Mouse (Mus musculus) bone marrow macrophage, adult 2 months (primary cell): ENCODE measurements around the gene Cdkn2c. TPM values are rescaled to one million over a fixed set of nuclear protein-coding genes. Genes with fewer than 3 reads are reported as not detected.
A peak's percentile ranks its signal among the peaks of the same experiment; 100 is the strongest.

ENCODE experiments used
- H3K27ac ChIP-seq: 2 replicates; pipeline ENCODE4 v1.5.1; 2012; ENCODE audit warnings: low read depth, low read length; ENCODE audit not compliant: insufficient read depth
- H3K4me1 ChIP-seq: 2 replicates; pipeline ENCODE4 v1.6.1; 2012; ENCODE audit warnings: low read length; ENCODE audit not compliant: control insufficient read depth, insufficient read depth
- H3K4me3 ChIP-seq: 2 replicates; pipeline ENCODE4 v1.5.1; 2012; ENCODE audit warnings: mild to moderate bottlenecking, low read length, moderate library complexity; ENCODE audit not compliant: insufficient read depth
- CTCF ChIP-seq: IDR thresholded peaks from 2 replicates; pipeline ENCODE4 v1.5.1; 2012; ENCODE audit warnings: low read depth, mild to moderate bottlenecking, low read length, moderate library complexity
- POLR2A ChIP-seq: IDR thresholded peaks from 2 replicates; pipeline ENCODE4 v1.6.1; 2012; ENCODE audit warnings: mild to moderate bottlenecking, low read depth, low read length, borderline replicate concordance
- polyA plus RNA-seq: library from polyadenylated mRNA; stranded (reverse); fragments of >200 nt; gene quantifications from 2 replicates; pipeline ENCODE4 v1.2.4, GENCODE M21; 2012; ENCODE audit not compliant: missing spikeins, insufficient read depth, insufficient read length

Gene Cdkn2c
- polyA plus RNA-seq, 1 experiment, result 63.5 TPM

- Histone ChIP-seq H3K27ac (no peak overlapping the region), H3K4me3 (no peak overlapping the region), H3K4me1 (peaks cover 12% of the 10 kb centered on the region)
- TF ChIP-seq CTCF (no peak), POLR2A (no peak)
Measured at GRCm38 (mm10) chr4:109658826-109659225, 8.2 kb downstream of the Cdkn2c start.

GRCm38 (mm10) chr4:109657851-109658500 is 9.0 kb downstream of the Cdkn2c start:
- H3K4me3 ChIP-seq, result peak overlapping the region; percentile 68
- peaks cover 12% of the 10 kb centered on the region for H3K4me1 ChIP-seq
- TF ChIP-seq POLR2A (no peak), CTCF (no peak)
- no peak overlapping the region for H3K27ac ChIP-seq

GRCm38 (mm10) chr4:109657021-109657850 is 9.8 kb downstream of the Cdkn2c start:
- Histone ChIP-seq H3K4me1 (peaks cover 10% of the 10 kb centered on the region), H3K27ac (no peak overlapping the region)
- TF ChIP-seq CTCF (no peak), POLR2A (no peak)

GRCm38 (mm10) chr4:109656301-109656700 is 10.7 kb downstream of the Cdkn2c start:
- TF ChIP-seq CTCF, result no peak
- no peak for TF ChIP-seq POLR2A
- H3K4me1 ChIP-seq, result peaks cover 8% of the 10 kb centered on the region
- H3K4me3 ChIP-seq, result no peak overlapping the region
- no peak overlapping the region for H3K27ac ChIP-seq

More at GRCm38 (mm10) chr4:109657021-109657850, 9.8 kb downstream of the Cdkn2c start:
- H3K4me3 ChIP-seq, result peak overlapping the region; percentile 68

GRCm38 (mm10) chr4:109655738-109656137 is 11.3 kb downstream of the Cdkn2c start:
- H3K4me1 ChIP-seq, result peaks cover 5% of the 10 kb centered on the region
- no peak for TF ChIP-seq CTCF
- no peak for TF ChIP-seq POLR2A
- H3K4me3 ChIP-seq, result no peak overlapping the region
- no peak overlapping the region for H3K27ac ChIP-seq

- Histone ChIP-seq H3K4me1 (peaks cover 2% of the 10 kb centered on the region; the same call in 1 of the 2 replicates), H3K4me3 (no peak overlapping the region), H3K27ac (no peak overlapping the region)
- no peak for TF ChIP-seq POLR2A
- no peak for TF ChIP-seq CTCF
Measured at GRCm38 (mm10) chr4:109654701-109655100, 12.3 kb downstream of the Cdkn2c start.

- no peak overlapping the region for H3K4me3 ChIP-seq
- TF ChIP-seq POLR2A (no peak), CTCF (no peak)
- no peak overlapping the region for H3K27ac ChIP-seq
- peaks cover 6% of the 10 kb centered on the region for H3K4me1 ChIP-seq
Measured at GRCm38 (mm10) chr4:109653251-109653650, 13.7 kb downstream of the Cdkn2c start.

GRCm38 (mm10) chr4:109649331-109649730 is 17.7 kb downstream of the Cdkn2c start:
- Histone ChIP-seq H3K4me3 (no peak overlapping the region), H3K27ac (no peak overlapping the region), H3K4me1 (peaks cover 4% of the 10 kb centered on the region)
- no peak for TF ChIP-seq CTCF
- TF ChIP-seq POLR2A, result no peak

- Histone ChIP-seq H3K4me1 (peaks cover 4% of the 10 kb centered on the region), H3K27ac (no peak overlapping the region), H3K4me3 (no peak overlapping the region)
- TF ChIP-seq CTCF, result no peak
Measured at GRCm38 (mm10) chr4:109647281-109647680, 19.7 kb downstream of the Cdkn2c start.

- H3K4me1 ChIP-seq, result no peaks in the 10 kb centered on the region
- TF ChIP-seq CTCF, result no peak
- no peak for TF ChIP-seq POLR2A
- no peak overlapping the region for H3K4me3 ChIP-seq
- no peak overlapping the region for H3K27ac ChIP-seq
Measured at GRCm38 (mm10) chr4:109641451-109641850, 25.5 kb downstream of the Cdkn2c start.
